Mouse (Mus musculus): ENCODE data around the gene Lrp1. TPM values are rescaled to one million over a fixed set of nuclear protein-coding genes. Genes with fewer than 3 reads are reported as not detected.
A peak's percentile ranks its signal among the peaks of the same experiment; 100 is the strongest.

Gene Lrp1
- polyA plus RNA-seq, 1 experiment from 2014 or later = 34.6 TPM

DNA sequence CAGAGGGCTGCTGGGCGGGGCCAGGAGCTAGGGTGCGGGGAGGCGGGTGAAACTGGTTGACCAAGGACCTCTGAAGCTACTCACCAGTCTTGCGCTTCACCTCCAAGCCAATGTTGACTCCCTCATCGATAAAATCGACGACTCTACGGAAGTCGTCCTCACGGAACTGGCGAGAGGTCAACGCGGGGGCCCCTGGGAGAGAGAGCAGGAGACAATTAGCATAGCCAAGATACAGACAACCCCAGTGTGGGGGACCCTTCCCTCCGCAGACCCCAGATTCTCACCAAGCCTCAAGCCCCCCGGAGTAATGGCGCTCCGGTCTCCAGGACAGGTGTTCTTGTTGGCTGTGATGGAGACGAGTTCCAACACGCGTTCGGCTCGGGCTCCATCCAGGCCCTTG lies 103.0 kb downstream of the Lrp1 start:
- peaks cover 35% of the 10 kb centered on the region for H3K27me3 ChIP-seq (ENCODE audit: control insufficient read depth, insufficient read depth, low read length)
- no peak overlapping the region for H3K27ac ChIP-seq (ENCODE audit: low read depth, low read length)
- 90% methylated on average over 22 of the region's 22 CpGs for WGBS (ENCODE audit: insufficient replicate concordance)
- H3K4me3 ChIP-seq (ENCODE audit: low read depth, low read length) = no peak overlapping the region
- no peak overlapping the region for H3K4me2 ChIP-seq
- peaks cover 46% of the 10 kb centered on the region for H3K4me1 ChIP-seq (ENCODE audit: control insufficient read depth, insufficient read depth, low read length)
- H3K9ac ChIP-seq (ENCODE audit: low read depth, low read length) = no peak overlapping the region
- H3K36me3 ChIP-seq (ENCODE audit: control insufficient read depth, insufficient read depth, low read length) = peaks cover 8% of the 10 kb centered on the region; the same call in 1 of the 2 replicates
- no peaks in the 10 kb centered on the region for H3K9me3 ChIP-seq (replicated peaks; ENCODE audit: control insufficient read depth, low read length)
- no peak for ATAC-seq (replicated peaks; ENCODE audit: insufficient number of reproducible peaks, low FRiP score, low TSS enrichment)

GRCm38 (mm10) chr10:127516576-127517260 lies 104.2 kb downstream of the Lrp1 start:
- WGBS (ENCODE audit: insufficient replicate concordance) = 10% methylated on average over 30 of the region's 30 CpGs
- peak overlapping the region; percentile 18 for H3K4me3 ChIP-seq (ENCODE audit: low read depth, low read length)
- no peaks in the 10 kb centered on the region for H3K9me3 ChIP-seq (replicated peaks; ENCODE audit: control insufficient read depth, low read length)
- ATAC-seq (replicated peaks; ENCODE audit: insufficient number of reproducible peaks, low FRiP score, low TSS enrichment) = no peak
- H3K36me3 ChIP-seq (ENCODE audit: control insufficient read depth, insufficient read depth, low read length) = peaks cover 8% of the 10 kb centered on the region; the same call in 1 of the 2 replicates
- H3K27ac ChIP-seq (ENCODE audit: low read depth, low read length) = no peak overlapping the region
- peaks cover 42% of the 10 kb centered on the region for H3K27me3 ChIP-seq (ENCODE audit: control insufficient read depth, insufficient read depth, low read length)
- H3K4me1 ChIP-seq (ENCODE audit: control insufficient read depth, insufficient read depth, low read length) = peaks cover 55% of the 10 kb centered on the region
- peak overlapping the region; percentile 59 for H3K9ac ChIP-seq (ENCODE audit: low read depth, low read length)
- H3K4me2 ChIP-seq = peak overlapping the region; percentile 61

DNA sequence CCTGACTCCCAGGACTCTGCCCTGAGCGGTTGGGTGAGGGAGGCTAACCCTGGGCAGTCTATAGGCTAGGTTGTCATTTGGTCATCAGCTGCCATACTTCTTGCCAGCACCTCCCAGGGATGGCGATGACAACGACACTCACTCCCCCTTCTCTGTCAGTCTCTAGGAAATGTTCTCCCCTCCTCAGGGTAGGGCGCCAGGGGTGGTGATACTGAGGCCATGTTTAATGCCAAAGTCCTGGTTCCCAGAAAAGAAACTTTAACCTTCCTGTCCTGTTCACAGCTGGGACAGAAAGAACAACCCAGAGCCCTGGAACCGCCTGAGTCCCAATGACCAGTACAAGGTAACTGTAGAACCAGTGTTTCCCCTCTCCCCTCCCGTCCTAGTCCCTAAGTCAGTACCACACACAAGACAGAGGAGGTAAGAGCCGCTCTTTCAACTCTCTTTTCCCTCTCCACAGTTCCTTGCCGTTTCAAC lies 104.9 kb downstream of the Lrp1 start:
- Histone ChIP-seq H3K36me3 (ENCODE audit: control insufficient read depth, insufficient read depth, low read length) (peaks cover 8% of the 10 kb centered on the region; the same call in 1 of the 2 replicates), H3K27me3 (ENCODE audit: control insufficient read depth, insufficient read depth, low read length) (peaks cover 49% of the 10 kb centered on the region), H3K9me3 (replicated peaks; ENCODE audit: control insufficient read depth, low read length) (no peaks in the 10 kb centered on the region), H3K9ac (ENCODE audit: low read depth, low read length) (peak overlapping the region; percentile 59), H3K27ac (ENCODE audit: low read depth, low read length) (no peak overlapping the region), H3K4me2 (peak overlapping the region; percentile 61), H3K4me1 (ENCODE audit: control insufficient read depth, insufficient read depth, low read length) (peaks cover 49% of the 10 kb centered on the region), H3K4me3 (ENCODE audit: low read depth, low read length) (peak overlapping the region; percentile 18; the same call in 1 of the 2 replicates)
- no peak for ATAC-seq (replicated peaks; ENCODE audit: insufficient number of reproducible peaks, low FRiP score, low TSS enrichment)
- WGBS (ENCODE audit: insufficient replicate concordance) = 20% methylated on average over 8 of the region's 8 CpGs

DNA sequence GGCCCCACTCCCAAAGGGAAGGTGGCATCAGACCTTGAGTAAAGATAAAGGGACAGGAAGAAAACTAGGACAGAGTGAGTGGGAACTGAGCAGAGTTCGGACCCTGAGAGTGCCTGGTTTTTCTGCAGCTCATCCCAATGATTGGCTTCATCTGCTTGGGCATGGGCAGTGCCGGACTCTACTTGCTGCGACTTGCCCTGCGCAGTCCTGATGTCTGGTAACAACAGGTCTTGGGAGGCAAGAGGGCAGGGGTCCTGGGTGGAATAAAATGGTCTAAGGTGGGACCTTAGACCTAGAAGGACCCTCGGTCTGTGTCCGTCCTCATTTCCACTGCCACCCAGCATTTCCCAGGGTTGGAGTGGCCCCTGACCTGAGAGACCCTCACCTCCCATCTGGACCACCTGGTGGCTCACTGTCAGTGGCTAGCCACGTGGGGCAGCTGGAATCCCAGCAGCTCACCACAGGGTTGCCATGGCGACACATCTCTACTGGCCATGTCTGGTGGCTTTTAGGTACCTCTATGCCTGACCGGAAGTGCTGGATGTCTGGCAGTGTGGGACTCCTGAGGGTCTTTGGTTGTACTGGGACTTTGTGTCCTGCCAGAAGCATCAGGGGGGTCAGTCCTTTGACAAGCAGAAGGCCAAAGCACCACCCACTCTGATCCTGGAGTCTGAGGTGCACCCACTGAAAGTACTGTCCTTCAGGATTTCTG lies 105.5 kb downstream of the Lrp1 start:
- Histone ChIP-seq H3K36me3 (ENCODE audit: control insufficient read depth, insufficient read depth, low read length) (peaks cover 8% of the 10 kb centered on the region; the same call in 1 of the 2 replicates), H3K9me3 (replicated peaks; ENCODE audit: control insufficient read depth, low read length) (no peaks in the 10 kb centered on the region), H3K27ac (ENCODE audit: low read depth, low read length) (no peak overlapping the region), H3K4me2 (peak overlapping the region; percentile 14; the same call in 1 of the 2 replicates), H3K27me3 (ENCODE audit: control insufficient read depth, insufficient read depth, low read length) (peaks cover 55% of the 10 kb centered on the region), H3K9ac (ENCODE audit: low read depth, low read length) (no peak overlapping the region), H3K4me1 (ENCODE audit: control insufficient read depth, insufficient read depth, low read length) (peaks cover 48% of the 10 kb centered on the region), H3K4me3 (ENCODE audit: low read depth, low read length) (no peak overlapping the region; the same call in 1 of the 2 replicates)
- 27% methylated on average over 9 of the region's 9 CpGs for WGBS (ENCODE audit: insufficient replicate concordance)
- no peak for ATAC-seq (replicated peaks; ENCODE audit: insufficient number of reproducible peaks, low FRiP score, low TSS enrichment)

DNA sequence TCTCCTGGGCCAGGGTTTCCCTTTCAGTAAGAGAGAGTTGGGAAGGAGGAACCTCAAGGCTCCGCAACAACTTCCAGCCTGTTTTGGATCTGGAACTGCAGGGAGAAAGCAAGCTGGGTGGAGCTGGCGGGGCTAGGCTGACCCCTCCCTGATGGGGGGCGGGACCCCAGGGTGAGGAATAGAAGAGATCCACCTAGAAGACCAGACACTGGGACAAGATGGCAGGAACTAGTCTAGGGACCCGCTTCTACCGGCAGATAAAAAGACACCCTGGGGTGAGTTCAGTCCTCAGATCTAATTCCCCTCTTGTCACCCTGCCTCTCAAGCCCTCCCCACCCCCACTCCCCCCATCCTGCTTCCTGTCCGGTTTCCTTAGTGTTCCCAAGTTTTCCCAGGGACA lies 106.2 kb downstream of the Lrp1 start, which contains the start of gene Ndufa4l2:
Gene Ndufa4l2 (plus strand): TSS at position 204 of the 400 bp plus-strand sequence.
- no peak within 1 kb of the TSS for H3K27ac ChIP-seq (ENCODE audit: low read depth, low read length)
- ATAC-seq (replicated peaks; ENCODE audit: insufficient number of reproducible peaks, low FRiP score, low TSS enrichment) = no peak
- peak within 1 kb of the TSS; percentile 31 for H3K4me3 ChIP-seq (ENCODE audit: low read depth, low read length)
- peaks cover 52% of the 10 kb centered on the region for H3K4me1 ChIP-seq (ENCODE audit: control insufficient read depth, insufficient read depth, low read length)
- no peak within 1 kb of the TSS for H3K9ac ChIP-seq (ENCODE audit: low read depth, low read length)
- WGBS (ENCODE audit: insufficient replicate concordance) = 8% methylated on average over 6 of the region's 6 CpGs
- peaks cover 5% of the 10 kb centered on the region; the same call in 1 of the 2 replicates for H3K36me3 ChIP-seq (ENCODE audit: control insufficient read depth, insufficient read depth, low read length)
- H3K4me2 ChIP-seq = peak within 1 kb of the TSS; percentile 94
- peaks cover 61% of the 10 kb centered on the region for H3K27me3 ChIP-seq (ENCODE audit: control insufficient read depth, insufficient read depth, low read length)
- H3K9me3 ChIP-seq (replicated peaks; ENCODE audit: control insufficient read depth, low read length) = no peaks in the 10 kb centered on the region

DNA sequence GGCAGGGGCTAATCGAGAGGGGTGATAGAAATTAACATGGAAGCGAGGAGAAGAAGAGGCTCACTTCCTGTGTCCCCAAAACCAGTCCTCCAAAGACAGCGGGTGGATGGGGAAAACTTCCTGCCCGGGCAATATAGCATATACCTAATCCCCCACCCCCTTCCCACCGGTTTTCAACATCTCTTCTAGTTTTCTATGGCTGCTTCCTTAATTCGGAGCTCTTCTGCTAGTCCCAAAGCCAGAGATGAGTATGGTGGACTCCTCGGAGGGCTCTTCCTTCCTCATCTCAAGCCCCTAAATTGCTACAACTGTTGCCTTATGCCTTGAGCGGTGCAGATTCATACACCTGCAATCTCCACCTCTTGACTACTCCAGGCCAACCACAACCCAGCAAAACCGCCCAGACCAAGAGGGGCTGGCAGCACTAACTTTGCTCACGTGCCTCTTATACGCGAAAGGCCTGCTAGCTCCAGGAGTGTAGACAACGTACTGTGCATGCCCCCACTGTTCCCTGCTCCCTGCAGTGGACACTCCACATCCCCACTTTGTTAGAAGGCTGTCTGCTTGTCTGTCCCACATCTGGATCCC lies 106.7 kb downstream of the Lrp1 start:
- WGBS (ENCODE audit: insufficient replicate concordance) = 11% methylated on average over 13 of the region's 13 CpGs
- ATAC-seq (replicated peaks; ENCODE audit: insufficient number of reproducible peaks, low FRiP score, low TSS enrichment) = no peak
- Histone ChIP-seq H3K9ac (ENCODE audit: low read depth, low read length) (no peak overlapping the region), H3K4me1 (ENCODE audit: control insufficient read depth, insufficient read depth, low read length) (peaks cover 58% of the 10 kb centered on the region), H3K9me3 (replicated peaks; ENCODE audit: control insufficient read depth, low read length) (no peaks in the 10 kb centered on the region), H3K4me3 (ENCODE audit: low read depth, low read length) (0 out of 2 replicates have a peak overlapping the region, but pooled peaks have one; percentile 31), H3K27me3 (ENCODE audit: control insufficient read depth, insufficient read depth, low read length) (peaks cover 67% of the 10 kb centered on the region), H3K27ac (ENCODE audit: low read depth, low read length) (no peak overlapping the region), H3K4me2 (peak overlapping the region; percentile 94), H3K36me3 (ENCODE audit: control insufficient read depth, insufficient read depth, low read length) (peaks cover 1% of the 10 kb centered on the region; the same call in 1 of the 2 replicates)

GRCm38 (mm10) chr10:127513501-127514091 lies 107.4 kb downstream of the Lrp1 start:
- no peak for ATAC-seq (replicated peaks; ENCODE audit: insufficient number of reproducible peaks, low FRiP score, low TSS enrichment)
- H3K9me3 ChIP-seq (replicated peaks; ENCODE audit: control insufficient read depth, low read length) = no peaks in the 10 kb centered on the region
- H3K4me1 ChIP-seq (ENCODE audit: control insufficient read depth, insufficient read depth, low read length) = peaks cover 63% of the 10 kb centered on the region
- WGBS (ENCODE audit: insufficient replicate concordance) = under 1% methylated on average over 16 of the region's 16 CpGs
- peak overlapping the region; percentile 94 for H3K4me2 ChIP-seq
- H3K36me3 ChIP-seq (ENCODE audit: control insufficient read depth, insufficient read depth, low read length) = no peaks in the 10 kb centered on the region
- H3K27me3 ChIP-seq (ENCODE audit: control insufficient read depth, insufficient read depth, low read length) = peaks cover 72% of the 10 kb centered on the region
- H3K27ac ChIP-seq (ENCODE audit: low read depth, low read length) = no peak overlapping the region
- H3K9ac ChIP-seq (ENCODE audit: low read depth, low read length) = peak overlapping the region; percentile 59; the same call in 1 of the 2 replicates
- H3K4me3 ChIP-seq (ENCODE audit: low read depth, low read length) = peak overlapping the region; percentile 31

DNA sequence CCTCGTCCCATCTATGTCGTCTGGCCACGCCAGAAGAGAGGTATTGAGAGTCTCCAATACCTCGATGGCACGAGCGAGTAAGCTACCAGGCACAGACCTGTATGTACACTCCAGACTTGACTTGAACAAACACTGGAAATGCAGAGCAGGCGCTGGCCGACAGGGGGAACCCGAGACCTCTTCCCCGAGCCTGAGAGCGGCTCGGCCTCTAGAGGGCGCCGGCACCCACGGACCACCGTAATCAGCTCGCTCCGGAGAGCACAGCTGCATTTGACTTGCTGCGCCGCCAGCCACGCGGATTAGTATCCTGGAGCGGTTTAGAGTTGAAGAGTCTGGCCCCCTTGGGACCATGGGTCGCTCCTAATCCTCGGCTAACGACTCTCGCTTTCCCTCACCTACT lies 108.1 kb downstream of the Lrp1 start:
- peak overlapping the region; percentile 59; the same call in 1 of the 2 replicates for H3K9ac ChIP-seq (ENCODE audit: low read depth, low read length)
- ATAC-seq (replicated peaks; ENCODE audit: insufficient number of reproducible peaks, low FRiP score, low TSS enrichment) = 0 out of 2 replicates have a peak, but pooled peaks have one; percentile 29
- H3K27me3 ChIP-seq (ENCODE audit: control insufficient read depth, insufficient read depth, low read length) = peaks cover 79% of the 10 kb centered on the region
- no peaks in the 10 kb centered on the region for H3K36me3 ChIP-seq (ENCODE audit: control insufficient read depth, insufficient read depth, low read length)
- peaks cover 63% of the 10 kb centered on the region for H3K4me1 ChIP-seq (ENCODE audit: control insufficient read depth, insufficient read depth, low read length)
- no peaks in the 10 kb centered on the region for H3K9me3 ChIP-seq (replicated peaks; ENCODE audit: control insufficient read depth, low read length)
- whole genome bisulfite sequencing (ENCODE audit: insufficient replicate concordance) = 1% methylated on average over 27 of the region's 27 CpGs
- H3K4me3 ChIP-seq (ENCODE audit: low read depth, low read length) = peak overlapping the region; percentile 31
- no peak overlapping the region for H3K27ac ChIP-seq (ENCODE audit: low read depth, low read length)
- H3K4me2 ChIP-seq = peak overlapping the region; percentile 94

All from heart, embryonic 11.5 days (tissue).